Mouse (Mus musculus) G1E (cell line): ENCODE measurements at regions not wholly inside any gene's neighbourhood (a gene's known extent, or its start where the extent isn't known, plus 50 kb on each side); places are given as distances from the start of the nearest gene placed in this dataset.

Experiments used
- ATAC-seq: 2 replicates; pipeline ENCODE4 v1.8.0; 2016; ENCODE audit warnings: mild to moderate bottlenecking; ENCODE audit not compliant: insufficient number of reproducible peaks, poor library complexity, low FRiP score, severe bottlenecking; ENCODE audit errors: extremely low read depth
- DNase-seq: peaks from one replicate; pipeline ENCODE4 v3.0.0; 2012; ENCODE audit warnings: low spot score
- H3K27me3 ChIP-seq: 2 replicates; pipeline ENCODE4 v1.6.1; 2012; ENCODE audit warnings: mild to moderate bottlenecking, low read length, inconsistent platforms; ENCODE audit not compliant: insufficient read depth
- H3K36me3 ChIP-seq: replicated peaks from 2 replicates; pipeline ENCODE3; 2012; ENCODE audit warnings: mild to moderate bottlenecking, inconsistent platforms
- H3K4me1 ChIP-seq: 2 replicates; pipeline ENCODE4 v1.6.1; 2012; ENCODE audit warnings: low read depth, low read length, inconsistent platforms, mixed read lengths; ENCODE audit not compliant: insufficient read depth
- H3K4me3 ChIP-seq: 2 replicates; pipeline ENCODE4 v1.5.1; 2012; ENCODE audit warnings: low read depth, mild to moderate bottlenecking, inconsistent platforms, low read length, moderate library complexity, mixed read lengths
- H3K9me3 ChIP-seq: replicated peaks from 2 replicates; pipeline ENCODE4 v1.6.1; 2012; ENCODE audit warnings: inconsistent platforms
- CTCF ChIP-seq: IDR thresholded peaks from 2 replicates; pipeline ENCODE4 v1.5.1; 2012; ENCODE audit warnings: low read depth, low read length, inconsistent platforms, mixed read lengths
- GATA1 ChIP-seq: IDR thresholded peaks from 2 replicates; pipeline ENCODE4 v1.6.1; 2012; ENCODE audit warnings: borderline replicate concordance, low read length, inconsistent platforms, mixed read lengths
- GATA2 ChIP-seq: IDR thresholded peaks from 2 replicates; pipeline ENCODE4 v1.6.1; 2012; ENCODE audit warnings: low read depth, low read length, inconsistent platforms, borderline replicate concordance
- POLR2AphosphoS5 ChIP-seq: IDR thresholded peaks from 2 replicates; pipeline ENCODE4 v1.6.1; 2012; ENCODE audit warnings: low read depth, low read length, inconsistent platforms; ENCODE audit not compliant: insufficient replicate concordance
- TAL1 ChIP-seq: conservative IDR thresholded peaks from 2 replicates; pipeline ENCODE4 v1.6.1; 2012; ENCODE audit warnings: low read depth, low read length, inconsistent platforms, mixed read lengths

DNA sequence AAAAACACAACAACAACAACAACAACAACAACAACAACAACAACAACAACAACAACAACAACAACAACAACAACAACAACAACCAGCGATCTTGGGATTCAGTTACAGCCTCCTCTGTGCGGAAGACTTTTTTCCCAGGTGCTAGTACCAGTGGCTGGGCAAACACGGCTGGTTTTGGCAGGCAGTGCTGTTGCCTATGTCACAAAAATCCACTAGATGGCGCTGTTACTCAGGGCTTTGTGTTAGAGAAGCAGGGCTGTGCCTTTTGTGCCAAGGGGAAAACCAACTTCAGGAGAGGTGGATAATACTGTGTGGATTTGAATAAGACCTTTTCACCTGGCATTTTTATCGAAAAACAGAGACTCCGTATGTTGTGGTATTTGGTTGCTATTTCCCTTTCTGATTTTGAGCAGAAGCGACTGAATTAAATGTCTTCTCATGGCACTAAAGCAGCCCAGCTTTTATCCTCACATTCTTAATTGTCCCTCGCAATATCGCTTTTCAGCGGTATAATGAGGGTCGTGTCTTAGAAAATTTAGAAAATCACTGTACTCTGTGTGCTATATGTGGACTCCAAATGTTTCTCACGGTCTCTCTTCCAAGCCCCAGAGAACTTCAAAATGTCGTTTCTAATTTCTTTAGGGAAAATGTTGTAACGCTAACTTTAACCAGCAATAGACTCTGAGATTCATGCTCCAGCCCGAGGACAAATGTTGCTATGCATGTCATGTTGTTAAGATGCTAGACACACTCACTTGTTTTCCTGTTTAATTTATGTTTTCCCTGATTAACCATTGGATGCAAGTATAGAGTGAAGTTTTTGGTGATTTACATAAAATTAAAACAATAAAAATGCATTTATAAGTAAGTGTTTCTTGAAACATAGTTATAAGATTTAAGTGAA is 251.0 kb upstream of the Ccdc54 start:
- TF ChIP-seq GATA2: no peak
- peak; percentile 65 for TF ChIP-seq CTCF
- DNase-seq (peak; percentile 4), ATAC-seq (peak; percentile 54)
- H3K4me1 ChIP-seq: no peaks in the 10 kb centered on the region
- H3K9me3 ChIP-seq: no peaks in the 10 kb centered on the region
- no peak overlapping the region for H3K4me3 ChIP-seq
- no peaks in the 10 kb centered on the region for H3K36me3 ChIP-seq
- peaks cover 5% of the 10 kb centered on the region; the same call in 1 of the 2 replicates for H3K27me3 ChIP-seq

DNA sequence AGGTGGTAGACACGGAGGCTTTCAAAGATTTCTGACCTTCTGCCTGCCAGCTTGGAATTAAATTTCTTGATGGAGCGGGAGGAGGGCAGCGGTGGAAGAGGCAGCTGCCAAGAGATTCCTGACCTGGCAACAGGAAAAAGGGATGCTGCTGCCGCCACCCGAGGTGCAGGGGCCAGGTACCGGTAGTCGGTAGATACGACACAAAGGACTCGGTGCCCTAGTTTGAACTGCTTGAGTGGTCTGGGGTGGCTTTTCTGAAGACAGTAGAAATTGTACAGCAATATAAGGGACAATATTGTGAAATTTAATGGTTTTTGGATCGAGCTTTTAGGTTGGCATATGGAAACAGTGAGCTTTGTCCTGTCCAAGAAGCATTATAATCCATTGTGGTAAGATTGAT is 250.3 kb upstream of the Ccdc54 start:
- H3K4me1 ChIP-seq: no peaks in the 10 kb centered on the region
- no peak for DNase-seq
- H3K36me3 ChIP-seq: no peaks in the 10 kb centered on the region
- TF ChIP-seq POLR2AphosphoS5: no peak
- no peak for TF ChIP-seq CTCF
- TF ChIP-seq GATA2: no peak
- TF ChIP-seq TAL1: no peak
- no peak for TF ChIP-seq GATA1
- ATAC-seq: no peak
- H3K9me3 ChIP-seq: no peaks in the 10 kb centered on the region
- peaks cover 5% of the 10 kb centered on the region; the same call in 1 of the 2 replicates for H3K27me3 ChIP-seq
- H3K4me3 ChIP-seq: no peak overlapping the region

DNA sequence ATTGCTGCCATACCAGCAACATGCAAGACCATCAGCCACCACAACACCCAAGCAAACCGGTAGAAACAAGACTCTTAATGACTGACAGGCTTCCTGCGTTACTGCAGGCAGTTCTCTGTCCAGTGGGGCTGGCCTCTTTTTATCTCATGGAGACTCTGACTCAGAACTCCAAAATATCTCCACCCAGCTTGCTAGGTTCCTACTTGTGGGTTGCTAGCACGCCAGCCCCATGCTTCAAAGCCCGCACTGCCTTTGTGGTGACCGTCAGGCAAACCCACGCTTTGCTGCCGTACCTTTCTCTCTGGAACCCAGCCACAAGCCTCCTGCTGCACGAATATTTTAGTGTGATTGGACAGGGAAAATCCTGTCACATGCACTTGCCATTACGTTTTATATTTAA is 248.7 kb upstream of the Ccdc54 start:
- Histone ChIP-seq H3K27me3 (peaks cover 5% of the 10 kb centered on the region; the same call in 1 of the 2 replicates), H3K9me3 (no peaks in the 10 kb centered on the region), H3K36me3 (no peaks in the 10 kb centered on the region), H3K4me1 (no peaks in the 10 kb centered on the region), H3K4me3 (no peak overlapping the region)
- TF ChIP-seq TAL1 (no peak), GATA1 (no peak), POLR2AphosphoS5 (no peak)
- ATAC-seq: no peak
- no peak for DNase-seq

DNA sequence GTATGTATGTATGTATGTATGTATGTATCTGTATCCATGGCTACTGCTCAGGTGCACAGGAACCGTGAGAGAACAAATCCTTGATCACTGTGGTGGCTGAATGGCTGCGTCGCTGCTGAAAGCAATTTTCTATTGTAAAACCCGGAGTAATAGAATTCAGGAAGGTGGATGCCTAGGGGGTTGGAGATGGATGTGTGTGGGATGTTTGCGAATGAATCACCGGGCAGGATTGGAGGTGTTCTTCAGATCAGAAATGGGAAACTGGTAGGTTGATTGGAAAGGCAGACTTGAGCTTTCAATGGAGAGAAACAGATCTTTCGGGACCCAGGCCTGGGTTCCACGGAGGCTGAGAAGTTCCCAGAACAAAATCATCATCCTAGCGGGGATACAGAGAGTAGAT is 246.5 kb upstream of the Ccdc54 start:
- H3K9me3 ChIP-seq: no peaks in the 10 kb centered on the region
- TF ChIP-seq POLR2AphosphoS5 (no peak), CTCF (no peak), GATA2 (no peak), GATA1 (no peak), TAL1 (no peak)
- DNase-seq: no peak
- no peak overlapping the region for H3K4me3 ChIP-seq
- ATAC-seq: no peak
- no peaks in the 10 kb centered on the region for H3K36me3 ChIP-seq
- H3K27me3 ChIP-seq: peaks cover 3% of the 10 kb centered on the region; the same call in 1 of the 2 replicates
- H3K4me1 ChIP-seq: no peaks in the 10 kb centered on the region

DNA sequence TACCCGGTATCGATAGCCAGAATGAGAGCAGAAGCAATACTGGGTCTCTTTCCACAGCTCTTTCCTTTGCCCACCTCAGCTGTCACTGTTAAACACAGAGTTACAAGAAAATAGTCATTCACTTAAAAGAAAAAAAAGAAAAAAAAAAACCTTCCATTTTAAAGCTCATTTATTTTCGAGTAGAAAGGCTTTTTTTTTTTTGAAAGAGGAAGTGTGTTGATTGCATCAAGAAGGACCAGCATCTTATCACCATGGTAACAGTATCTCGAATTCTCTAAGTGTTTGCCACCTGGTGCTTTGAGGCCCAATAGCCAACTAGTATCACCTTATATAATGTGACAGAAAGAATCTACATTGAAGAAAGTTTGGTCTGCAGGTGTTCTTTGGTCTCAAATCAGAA is 245.5 kb upstream of the Ccdc54 start:
- no peak for DNase-seq
- TF ChIP-seq GATA2 (no peak), GATA1 (no peak), POLR2AphosphoS5 (no peak), CTCF (no peak), TAL1 (no peak)

DNA sequence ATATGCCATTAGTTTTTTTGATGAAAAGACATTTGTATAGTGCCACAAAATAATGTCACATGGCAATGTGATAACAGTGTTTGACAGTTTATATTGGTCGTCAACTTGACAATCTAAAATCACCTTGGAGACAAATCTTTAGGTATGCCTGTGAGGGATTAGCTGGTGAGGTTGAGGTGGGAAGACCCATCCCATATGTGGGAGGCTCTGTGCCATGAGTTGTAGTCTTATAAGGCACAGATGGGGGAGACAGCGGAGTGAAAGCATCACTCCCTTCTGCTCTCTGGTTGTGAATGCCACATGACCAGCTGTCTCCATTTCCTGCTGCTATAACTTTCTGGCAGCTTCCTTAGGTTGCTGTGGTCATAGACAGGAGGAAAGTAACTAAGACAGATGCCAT is 242.4 kb upstream of the Ccdc54 start:
- no peaks in the 10 kb centered on the region for H3K4me1 ChIP-seq
- DNase-seq: no peak
- H3K36me3 ChIP-seq: no peaks in the 10 kb centered on the region
- H3K9me3 ChIP-seq: no peaks in the 10 kb centered on the region
- H3K4me3 ChIP-seq: no peak overlapping the region
- no peaks in the 10 kb centered on the region for H3K27me3 ChIP-seq
- ATAC-seq: no peak
- TF ChIP-seq TAL1 (no peak), GATA2 (no peak), CTCF (no peak), POLR2AphosphoS5 (no peak)

More for the DNA sequence above, 245.5 kb upstream of the Ccdc54 start:
- no peaks in the 10 kb centered on the region for H3K9me3 ChIP-seq
- ATAC-seq: no peak
- H3K27me3 ChIP-seq: peaks cover 3% of the 10 kb centered on the region; the same call in 1 of the 2 replicates
- H3K4me3 ChIP-seq: no peak overlapping the region
- H3K4me1 ChIP-seq: no peaks in the 10 kb centered on the region
- H3K36me3 ChIP-seq: no peaks in the 10 kb centered on the region

DNA sequence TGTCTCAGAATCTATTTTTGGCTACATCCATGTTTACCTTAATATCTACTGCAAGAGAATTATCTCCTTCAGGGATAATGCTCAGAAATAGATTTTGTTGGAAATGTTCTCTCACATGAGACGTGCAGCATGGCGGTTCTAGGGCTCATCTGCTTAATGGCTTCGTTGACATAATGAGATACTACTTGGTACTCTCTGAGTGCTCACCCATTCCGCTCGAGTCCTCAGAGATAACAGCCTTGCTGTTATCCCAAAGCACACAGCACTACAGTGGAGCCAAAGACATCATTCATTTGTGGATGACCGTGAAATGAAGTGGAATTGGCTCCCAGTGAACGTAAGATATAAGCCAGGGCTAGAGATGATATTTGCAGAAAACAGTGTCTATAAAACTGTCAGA is 231.4 kb upstream of the Ccdc54 start:
- Histone ChIP-seq H3K4me1 (no peaks in the 10 kb centered on the region), H3K4me3 (no peak overlapping the region), H3K9me3 (no peaks in the 10 kb centered on the region), H3K36me3 (no peaks in the 10 kb centered on the region), H3K27me3 (no peaks in the 10 kb centered on the region)
- DNase-seq: no peak
- ATAC-seq: no peak
- TF ChIP-seq POLR2AphosphoS5 (no peak), GATA1 (no peak), CTCF (no peak), GATA2 (no peak), TAL1 (no peak)
